Mouse (Mus musculus) retina, adult 2 months (tissue): ENCODE measurements around the gene Gm6763.
"Not testable (repeated sequence)": the region's sequence is repeated elsewhere in the genome, so short reads cannot be mapped to it uniquely, and the experiment has no call there.

ENCODE experiments used
- DNase-seq: peaks from one replicate; pipeline ENCODE4 v3.0.0-alpha.2; 2012; ENCODE audit warnings: low read depth, low spot score

The Gm6763 gene

DNA sequence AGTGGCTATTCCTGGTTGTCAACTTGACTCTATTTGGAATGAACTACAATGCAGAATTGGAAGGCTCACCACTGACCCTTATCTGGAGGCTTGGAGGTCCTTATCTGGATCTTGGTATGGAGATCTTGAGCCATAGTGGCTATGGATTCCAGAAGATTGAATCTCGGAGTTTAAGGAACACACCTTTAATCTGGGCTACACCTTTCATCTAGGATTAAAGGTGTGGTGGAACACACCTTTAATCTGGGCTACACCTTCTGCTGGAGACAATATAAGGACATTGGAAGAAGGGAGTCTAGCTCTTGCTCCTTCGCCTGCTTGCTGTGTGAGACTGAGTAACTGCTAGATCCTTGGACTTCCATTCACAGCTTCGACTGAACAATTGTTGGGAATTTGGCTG lies at the start of gene Gm6763:
TSS of gene Gm6763 (plus strand) at position 301 of the 400 bp plus-strand sequence.
- not testable (repeated sequence) for DNase-seq

- DNase-seq: no peak
These were observed 41.3 kb upstream of the Gm6763 start for GRCm38 (mm10) chr10:104110044-104110443.

- no peak for DNase-seq
These were observed 33.0 kb upstream of the Gm6763 start for GRCm38 (mm10) chr10:104118312-104118711.

DNA sequence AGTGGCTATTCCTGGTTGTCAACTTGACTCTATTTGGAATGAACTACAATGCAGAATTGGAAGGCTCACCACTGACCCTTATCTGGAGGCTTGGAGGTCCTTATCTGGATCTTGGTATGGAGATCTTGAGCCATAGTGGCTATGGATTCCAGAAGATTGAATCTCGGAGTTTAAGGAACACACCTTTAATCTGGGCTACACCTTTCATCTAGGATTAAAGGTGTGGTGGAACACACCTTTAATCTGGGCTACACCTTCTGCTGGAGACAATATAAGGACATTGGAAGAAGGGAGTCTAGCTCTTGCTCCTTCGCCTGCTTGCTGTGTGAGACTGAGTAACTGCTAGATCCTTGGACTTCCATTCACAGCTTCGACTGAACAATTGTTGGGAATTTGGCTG lies 8.6 kb upstream of the Gm6763 start, which contains the start of gene Gm21293:
TSS of gene Gm21293 (plus strand) at position 301 of the 400 bp plus-strand sequence.
- DNase-seq: not testable (repeated sequence)

DNA sequence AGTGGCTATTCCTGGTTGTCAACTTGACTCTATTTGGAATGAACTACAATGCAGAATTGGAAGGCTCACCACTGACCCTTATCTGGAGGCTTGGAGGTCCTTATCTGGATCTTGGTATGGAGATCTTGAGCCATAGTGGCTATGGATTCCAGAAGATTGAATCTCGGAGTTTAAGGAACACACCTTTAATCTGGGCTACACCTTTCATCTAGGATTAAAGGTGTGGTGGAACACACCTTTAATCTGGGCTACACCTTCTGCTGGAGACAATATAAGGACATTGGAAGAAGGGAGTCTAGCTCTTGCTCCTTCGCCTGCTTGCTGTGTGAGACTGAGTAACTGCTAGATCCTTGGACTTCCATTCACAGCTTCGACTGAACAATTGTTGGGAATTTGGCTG lies 8.4 kb downstream of the Gm6763 start, which contains the start of gene Gm8764:
TSS of gene Gm8764 (plus strand) at position 301 of the 400 bp plus-strand sequence.
- DNase-seq: not testable (repeated sequence)

DNA sequence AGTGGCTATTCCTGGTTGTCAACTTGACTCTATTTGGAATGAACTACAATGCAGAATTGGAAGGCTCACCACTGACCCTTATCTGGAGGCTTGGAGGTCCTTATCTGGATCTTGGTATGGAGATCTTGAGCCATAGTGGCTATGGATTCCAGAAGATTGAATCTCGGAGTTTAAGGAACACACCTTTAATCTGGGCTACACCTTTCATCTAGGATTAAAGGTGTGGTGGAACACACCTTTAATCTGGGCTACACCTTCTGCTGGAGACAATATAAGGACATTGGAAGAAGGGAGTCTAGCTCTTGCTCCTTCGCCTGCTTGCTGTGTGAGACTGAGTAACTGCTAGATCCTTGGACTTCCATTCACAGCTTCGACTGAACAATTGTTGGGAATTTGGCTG lies 16.9 kb downstream of the Gm6763 start, which contains the start of gene Gm21304:
TSS of gene Gm21304 (plus strand) at position 301 of the 400 bp plus-strand sequence.
- DNase-seq: not testable (repeated sequence)

DNA sequence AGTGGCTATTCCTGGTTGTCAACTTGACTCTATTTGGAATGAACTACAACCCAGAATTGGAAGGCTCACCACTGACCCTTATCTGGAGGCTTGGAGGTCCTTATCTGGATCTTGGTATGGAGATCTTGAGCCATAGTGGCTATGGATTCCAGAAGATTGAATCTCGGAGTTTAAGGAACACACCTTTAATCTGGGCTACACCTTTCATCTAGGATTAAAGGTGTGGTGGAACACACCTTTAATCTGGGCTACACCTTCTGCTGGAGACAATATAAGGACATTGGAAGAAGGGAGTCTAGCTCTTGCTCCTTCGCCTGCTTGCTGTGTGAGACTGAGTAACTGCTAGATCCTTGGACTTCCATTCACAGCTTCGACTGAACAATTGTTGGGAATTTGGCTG lies 25.4 kb downstream of the Gm6763 start, which contains the start of gene Gm21312:
TSS of gene Gm21312 (plus strand) at position 301 of the 400 bp plus-strand sequence.
- not testable (repeated sequence) for DNase-seq

- not testable (repeated sequence) for DNase-seq
These were observed 33.9 kb downstream of the Gm6763 start, which contains the start of gene Gm20765 for GRCm38 (mm10) chr10:104185233-104185632. Gene Gm20765, plus strand, starts transcription at chr10:104185533.

DNA sequence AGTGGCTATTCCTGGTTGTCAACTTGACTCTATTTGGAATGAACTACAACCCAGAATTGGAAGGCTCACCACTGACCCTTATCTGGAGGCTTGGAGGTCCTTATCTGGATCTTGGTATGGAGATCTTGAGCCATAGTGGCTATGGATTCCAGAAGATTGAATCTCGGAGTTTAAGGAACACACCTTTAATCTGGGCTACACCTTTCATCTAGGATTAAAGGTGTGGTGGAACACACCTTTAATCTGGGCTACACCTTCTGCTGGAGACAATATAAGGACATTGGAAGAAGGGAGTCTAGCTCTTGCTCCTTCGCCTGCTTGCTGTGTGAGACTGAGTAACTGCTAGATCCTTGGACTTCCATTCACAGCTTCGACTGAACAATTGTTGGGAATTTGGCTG lies 42.4 kb downstream of the Gm6763 start, which contains the start of gene Gm4340:
TSS of gene Gm4340 (plus strand) at position 301 of the 400 bp plus-strand sequence.
- not testable (repeated sequence) for DNase-seq
